Mouse (Mus musculus) left cerebral cortex, adult 6 months (tissue): ENCODE data around the gene Slc32a1. TPM values are rescaled to one million over a fixed set of nuclear protein-coding genes. Genes with fewer than 3 reads are reported as not detected.

Experiments used
- long read RNA-seq, 2 experiments: library from polyadenylated mRNA; unstranded; transcript quantifications; one replicate each; pipeline ENCODE4 v2.0.0; 2019 to 2020
- polyA plus RNA-seq: library from polyadenylated mRNA; unstranded; fragments of <200 nt; fragmentation: Nextera tagmentation; gene quantifications from 2 replicates; pipeline ENCODE4 v1.2.3, GENCODE M21; 2021

Slc32a1 gene
- 9.1 and 15.5 TPM in 2 replicates for polyA plus RNA-seq
- long read RNA-seq, experiment 1, partial matches to known transcripts, result 0 of 5 reads
- long read RNA-seq, experiment 1, other reads (novel, unspliced or antisense), result 3 of 5 reads
- long read RNA-seq, experiment 2, partial matches to known transcripts, result 0 of 2 reads
- long read RNA-seq, experiment 2, other reads (novel, unspliced or antisense), result 2 of 2 reads

GRCm38 (mm10) chr2:158610488-158611325 is at the start of gene Slc32a1:
TSS of gene Slc32a1 (plus strand) at chr2:158610767.

GRCm38 (mm10) chr2:158624718-158625222 is 14.2 kb downstream of the Slc32a1 start, which contains the start of gene Actr5:
TSS of gene Actr5 (plus strand) at chr2:158624888.

GRCm38 (mm10) chr2:158665098-158665497 is 54.5 kb downstream of the Slc32a1 start, which contains the start of gene Ppp1r16b:
TSS of gene Ppp1r16b (plus strand) at chr2:158665398.

Other genes starting within 250 kb of the Slc32a1 start
- gene Snhg11, start 235.1 kb upstream of the Slc32a1 start, polyA plus RNA-seq, result 35.2 and 42.7 TPM in 2 replicates
- gene Ralgapb, start 200.9 kb upstream of the Slc32a1 start, polyA plus RNA-seq, result 9.6 and 46.0 TPM in 2 replicates
- not detected in 2 replicates for gene Adig, start 108.2 kb upstream of the Slc32a1 start, polyA plus RNA-seq
- gene Arhgap40, start 98.0 kb upstream of the Slc32a1 start, polyA plus RNA-seq, result 0.53 and 0.87 TPM in 2 replicates
- gene Actr5, start 14.1 kb downstream of the Slc32a1 start, polyA plus RNA-seq, result 1.6 and 4.8 TPM in 2 replicates
- 33.5 and 197 TPM in 2 replicates for gene Ppp1r16b, start 54.6 kb downstream of the Slc32a1 start, polyA plus RNA-seq
- 0.92 and 1.1 TPM in 2 replicates for gene Fam83d, start 157.3 kb downstream of the Slc32a1 start, polyA plus RNA-seq
- 9.4 and 13.7 TPM in 2 replicates for gene Dhx35, start 184.0 kb downstream of the Slc32a1 start, polyA plus RNA-seq